Mouse (Mus musculus): ENCODE measurements at regions not wholly inside any gene's neighbourhood (a gene's known extent, or its start where the extent isn't known, plus 50 kb on each side); places are given as distances from the start of the nearest gene placed in this dataset.

DNA sequence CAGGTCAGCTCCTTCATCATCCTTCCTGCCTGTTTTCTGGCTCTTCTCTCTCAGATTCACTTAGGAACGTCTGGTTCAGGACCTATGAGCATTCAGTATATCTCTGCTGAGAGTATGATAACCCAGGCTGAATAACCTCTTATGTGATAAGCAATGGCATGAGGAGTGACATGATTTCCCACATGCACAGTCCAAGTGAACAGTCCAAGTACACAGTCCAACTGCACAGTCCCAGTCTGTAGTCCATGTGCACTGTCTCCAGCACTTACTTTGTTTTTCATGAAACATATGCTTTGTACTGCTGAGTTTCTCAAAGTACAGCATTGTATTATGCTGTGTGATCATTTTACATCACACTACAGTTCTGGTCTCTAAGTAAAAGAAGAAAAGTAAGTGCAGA lies 510.8 kb downstream of the Lrriq3 start:
- no peak overlapping the region for H3K9ac ChIP-seq (replicated peaks; ENCODE audit: low read length)
- no peaks in the 10 kb centered on the region for H3K27me3 ChIP-seq (ENCODE audit: insufficient read depth, low read length)
- no peak overlapping the region for H3K4me2 ChIP-seq (ENCODE audit: low read depth, low read length)
- H3K9me3 ChIP-seq (ENCODE audit: low read length) = no peaks in the 10 kb centered on the region
- 69% methylated on average over 1 of the region's 1 CpGs for WGBS
- H3K36me3 ChIP-seq (ENCODE audit: insufficient read depth, low read length) = no peaks in the 10 kb centered on the region
- no peak for ATAC-seq
- DNase-seq (ENCODE audit: low spot score) = no peak
- H3K27ac ChIP-seq = no peak overlapping the region
- H3K4me1 ChIP-seq (ENCODE audit: insufficient read depth, low read length) = no peaks in the 10 kb centered on the region
- no peak for TF ChIP-seq CTCF (IDR thresholded peaks at IDR 0.05; ENCODE audit: low read depth)
- H3K4me3 ChIP-seq (ENCODE audit: low read length) = no peak overlapping the region
